Mouse (Mus musculus) T-cell, adult 2 months (primary cell): ENCODE results near the gene Dvl1.
A peak's percentile ranks its signal among the peaks of the same experiment; 100 is the strongest.

Experiments used
- DNase-seq: peaks from one replicate; pipeline ENCODE4 v3.0.0; 2022; ENCODE audit warnings: low spot score

Dvl1 gene

DNA sequence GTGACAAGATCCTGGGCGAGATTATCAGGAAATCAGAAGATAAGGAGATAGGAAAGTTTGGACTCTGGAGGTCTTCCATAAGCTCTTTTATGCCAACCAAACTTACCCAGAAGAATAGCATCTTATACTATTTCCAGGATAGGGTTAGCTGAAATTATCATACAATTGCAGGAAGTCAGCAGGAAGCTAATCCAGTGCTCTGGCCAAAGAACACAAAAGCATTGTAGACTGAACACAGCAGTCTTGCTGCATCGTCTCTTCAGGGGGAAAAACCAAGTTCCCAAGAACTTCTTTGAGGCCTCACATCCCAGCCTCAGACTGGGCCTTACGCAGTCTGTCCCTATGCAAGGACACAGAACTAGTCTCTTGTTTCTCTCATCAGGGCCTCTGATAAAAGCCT is 36.4 kb downstream of the Dvl1 start:
- DNase-seq: no peak

DNA sequence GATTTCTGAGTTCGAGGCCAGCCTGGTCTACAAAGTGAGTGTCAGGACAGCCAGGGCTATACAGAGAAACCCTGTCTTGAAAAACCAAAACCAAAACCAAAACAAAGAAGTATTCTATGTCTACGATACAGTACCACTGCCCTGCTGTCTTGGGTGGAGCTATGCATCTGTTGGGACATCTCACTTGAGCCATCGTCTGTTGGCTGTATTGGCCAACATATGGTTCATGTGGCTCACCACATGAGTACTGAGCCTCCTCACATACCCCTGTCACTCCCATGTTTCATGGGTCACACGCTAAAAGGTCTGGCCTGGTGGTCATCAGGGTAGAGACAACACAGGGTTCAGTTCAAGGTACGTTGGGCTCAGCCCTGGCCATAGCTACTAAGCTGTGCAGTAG is 39.1 kb downstream of the Dvl1 start:
- DNase-seq: no peak

- DNase-seq: no peak
Measured at GRCm38 (mm10) chr4:155887674-155888073, 40.5 kb downstream of the Dvl1 start.

DNA sequence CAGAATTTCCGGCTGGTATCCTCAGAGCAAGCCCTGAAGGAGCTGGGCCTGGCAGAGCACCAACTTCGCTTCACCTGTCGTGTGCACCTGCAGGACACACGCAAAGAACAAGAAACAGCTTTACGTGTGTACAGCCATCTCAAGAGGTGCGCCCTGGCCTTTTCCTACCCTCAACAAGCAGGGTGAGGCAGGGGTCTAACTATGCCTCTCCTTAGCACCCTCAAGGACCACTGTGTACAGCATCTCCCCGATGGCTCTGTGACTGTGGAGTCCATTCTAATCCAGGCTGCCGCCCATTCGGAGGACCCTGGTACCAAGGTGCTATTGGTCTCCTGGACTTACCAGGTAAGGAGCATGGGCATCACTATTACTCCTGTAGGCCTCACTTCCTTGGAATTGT is 41.0 kb downstream of the Dvl1 start:
- DNase-seq: no peak

DNA sequence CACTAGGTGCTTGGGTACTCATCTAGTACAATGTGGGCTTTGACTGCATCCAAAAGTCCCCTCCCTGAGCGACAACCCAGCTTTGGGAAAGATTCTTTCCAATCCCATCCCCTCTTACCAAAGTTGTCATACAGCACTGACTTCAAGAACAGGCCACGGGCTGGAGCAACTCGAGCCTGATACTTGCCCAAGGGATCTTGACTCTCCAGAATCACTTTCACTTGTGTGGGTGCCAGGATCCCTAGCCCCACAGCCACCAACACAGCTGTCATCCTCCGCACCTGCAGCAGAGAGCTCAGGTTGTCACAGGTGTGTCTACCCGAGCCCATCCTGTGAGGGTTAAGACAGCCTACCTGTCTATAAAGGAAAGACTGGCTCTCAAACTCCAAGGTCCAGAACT is 42.1 kb downstream of the Dvl1 start:
- DNase-seq: no peak

DNA sequence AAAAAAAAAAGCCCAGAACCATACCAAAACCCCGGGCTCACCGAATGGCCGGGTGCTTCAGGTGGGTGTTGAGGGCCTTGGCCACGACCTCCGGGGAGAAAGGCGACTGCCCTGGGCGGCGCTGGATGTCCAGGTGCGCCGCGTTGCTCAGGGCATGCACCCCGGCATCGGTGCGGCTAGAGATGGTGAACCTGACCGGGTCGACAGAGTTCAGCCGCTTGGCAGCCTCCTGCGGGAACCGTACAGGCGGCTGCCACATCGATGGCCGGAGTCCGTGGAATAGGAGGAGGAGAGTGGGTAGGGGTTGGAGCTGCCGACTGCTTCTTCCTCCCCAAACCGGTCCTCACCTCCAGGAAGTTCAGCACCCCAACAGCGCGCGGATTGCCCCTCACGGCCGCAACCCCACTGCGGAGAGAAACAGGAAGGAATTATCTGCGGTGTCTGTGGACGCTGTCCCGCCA is 43.8 kb downstream of the Dvl1 start:
- no peak for DNase-seq

- DNase-seq: peak; percentile 97
Measured at GRCm38 (mm10) chr4:155891551-155892001, 44.4 kb downstream of the Dvl1 start, which contains the start of the genes Pusl1 and Acap3. Gene Pusl1 (minus strand): TSS chr4:155891781. Gene Acap3 (plus strand): TSS chr4:155891822.

DNA sequence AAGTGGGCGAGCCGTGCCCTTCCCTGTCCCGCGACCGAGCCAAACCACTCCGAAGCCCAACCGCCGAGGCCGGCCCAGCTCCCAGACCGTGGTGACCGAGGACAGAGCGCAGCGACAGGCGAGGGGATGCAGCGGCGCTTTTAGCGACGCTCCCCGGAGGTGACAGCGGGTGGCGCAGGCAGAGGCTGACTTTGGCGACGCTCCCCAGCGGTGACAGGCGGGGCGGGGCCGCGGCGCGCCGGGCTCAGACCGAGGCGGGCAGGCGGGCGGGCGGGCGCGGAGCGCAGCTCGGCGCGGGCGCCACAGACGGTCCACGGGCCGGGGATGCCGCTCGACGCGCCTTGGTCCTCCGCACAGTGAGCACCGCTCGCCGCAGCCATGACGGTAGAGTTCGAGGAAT is 44.8 kb downstream of the Dvl1 start:
- peak; percentile 80 for DNase-seq

DNA sequence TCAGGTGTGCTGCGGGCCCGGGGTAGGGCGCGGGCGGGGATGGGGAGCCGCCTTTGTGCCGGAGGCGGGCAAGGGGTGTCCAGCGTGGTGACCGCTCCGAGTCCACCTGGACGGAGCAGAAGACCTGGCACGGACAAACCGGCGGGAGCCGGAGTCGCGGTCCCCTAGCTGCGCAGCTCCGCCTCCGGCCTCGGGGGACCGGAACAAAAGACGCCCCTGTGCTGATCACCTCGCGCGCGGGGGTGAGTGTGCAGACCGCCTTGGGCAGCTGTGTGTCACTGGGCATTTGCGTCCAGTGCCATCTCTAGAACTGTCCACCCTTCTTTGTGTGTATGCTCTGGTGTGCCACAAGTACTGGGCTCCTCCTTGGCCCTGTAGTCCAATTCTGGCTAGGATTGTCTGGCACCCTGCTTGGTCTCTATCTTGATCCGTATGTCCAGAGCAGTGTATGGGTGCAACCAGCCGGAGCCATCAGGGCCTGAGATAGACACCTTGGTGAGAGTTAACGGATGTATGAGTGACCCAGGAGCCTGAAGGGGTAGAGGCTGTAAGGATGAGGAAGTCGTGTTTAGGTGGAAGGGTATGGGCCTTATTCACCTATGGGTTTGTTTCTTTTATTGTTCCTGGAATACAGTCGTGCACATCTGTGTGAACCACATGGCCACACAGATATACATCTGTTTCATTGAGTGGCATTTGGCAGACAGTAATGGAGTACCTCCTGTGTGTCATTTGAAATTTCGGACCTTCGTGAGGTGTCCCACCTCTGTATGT is 45.4 kb downstream of the Dvl1 start:
- DNase-seq: no peak

- no peak for DNase-seq
Measured at GRCm38 (mm10) chr4:155893212-155893690, 46.0 kb downstream of the Dvl1 start.

GRCm38 (mm10) chr4:155894311-155894881 is 47.2 kb downstream of the Dvl1 start:
- peak; percentile 35 for DNase-seq

DNA sequence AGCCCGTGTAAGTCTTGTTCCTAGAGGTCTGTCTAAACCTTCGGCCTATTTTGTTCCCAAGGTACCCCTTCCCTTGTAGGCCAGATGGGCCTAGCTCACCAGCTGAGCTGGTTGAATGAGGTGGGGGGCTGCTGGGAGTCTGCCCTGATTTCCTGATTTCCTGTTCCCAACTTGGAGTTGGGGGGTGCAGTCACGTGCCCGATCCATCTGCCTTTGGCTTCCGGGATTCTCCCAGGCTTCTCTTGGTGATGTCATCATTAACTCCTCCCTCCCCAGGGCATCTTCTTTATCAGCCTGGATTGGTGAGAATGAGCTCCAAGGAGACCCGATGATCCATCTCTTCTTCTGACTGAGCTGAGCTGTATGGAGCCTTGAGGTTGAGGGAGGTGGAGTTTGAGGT is 48.0 kb downstream of the Dvl1 start:
- DNase-seq: no peak

DNA sequence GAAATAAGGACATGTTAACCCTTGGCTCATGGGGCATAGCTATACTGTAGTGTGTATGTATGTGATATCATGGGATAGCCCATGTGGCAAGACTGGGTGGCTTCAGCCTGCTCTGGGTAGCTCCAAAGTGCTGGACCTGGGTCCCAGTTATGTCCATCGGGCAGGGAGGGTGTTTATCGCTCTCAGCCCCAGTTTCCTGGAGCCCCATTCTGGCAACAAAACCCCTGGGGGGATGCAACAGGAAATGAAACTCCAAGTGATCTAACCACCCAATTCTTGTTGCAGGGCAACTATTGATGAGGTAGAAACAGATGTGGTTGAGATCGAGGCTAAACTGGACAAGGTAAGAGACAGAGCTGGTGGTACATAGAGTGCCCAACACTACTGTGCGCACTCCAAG is 48.6 kb downstream of the Dvl1 start:
- DNase-seq: no peak

GRCm38 (mm10) chr4:155896461-155896860 is 49.3 kb downstream of the Dvl1 start:
- no peak for DNase-seq

DNA sequence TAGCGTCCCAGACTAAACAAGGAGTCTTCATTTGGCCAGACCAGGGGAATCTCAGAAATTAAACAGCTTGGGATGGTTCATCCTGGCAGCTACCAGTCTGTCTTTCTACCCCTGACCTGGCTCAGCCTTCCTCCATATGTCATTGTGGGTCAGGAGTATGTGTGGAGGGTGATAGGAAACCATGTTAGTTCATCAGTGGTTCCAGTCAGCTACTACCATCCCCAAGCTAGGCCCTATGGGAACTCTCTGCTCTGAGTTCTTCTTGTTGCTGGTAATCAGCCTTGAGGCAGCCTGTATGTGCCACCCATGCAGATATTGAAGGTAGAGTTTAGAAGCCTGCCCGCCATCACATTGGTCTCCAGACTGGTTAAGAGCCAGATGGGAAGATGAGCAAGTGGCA is 51.1 kb downstream of the Dvl1 start:
- DNase-seq: no peak

- no peak for DNase-seq
Measured at GRCm38 (mm10) chr4:155899355-155899754, 52.2 kb downstream of the Dvl1 start.

DNA sequence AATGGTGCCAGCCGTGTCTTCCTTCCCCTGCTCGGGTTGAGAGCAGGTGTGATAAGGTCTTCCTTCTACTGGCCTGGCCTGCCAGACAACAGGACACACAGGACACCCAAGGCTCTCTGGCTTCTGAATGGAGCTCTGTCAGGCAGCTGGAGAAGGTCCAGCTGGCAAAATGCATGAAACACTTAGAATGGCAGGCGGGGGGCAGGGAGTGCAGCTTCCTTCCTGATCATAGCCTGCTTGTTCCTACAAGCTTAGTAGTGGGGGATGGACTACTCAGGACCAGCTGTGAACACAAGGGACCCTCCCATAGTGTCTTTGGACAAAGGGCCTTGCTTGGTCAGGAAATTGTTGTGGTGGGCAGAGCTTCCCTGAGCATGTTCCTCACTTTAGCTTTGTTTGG is 54.0 kb downstream of the Dvl1 start:
- DNase-seq: no peak

GRCm38 (mm10) chr4:155903246-155903645 is 56.0 kb downstream of the Dvl1 start:
- DNase-seq: no peak

GRCm38 (mm10) chr4:155904318-155905102 is 57.3 kb downstream of the Dvl1 start:
- DNase-seq: no peak

DNA sequence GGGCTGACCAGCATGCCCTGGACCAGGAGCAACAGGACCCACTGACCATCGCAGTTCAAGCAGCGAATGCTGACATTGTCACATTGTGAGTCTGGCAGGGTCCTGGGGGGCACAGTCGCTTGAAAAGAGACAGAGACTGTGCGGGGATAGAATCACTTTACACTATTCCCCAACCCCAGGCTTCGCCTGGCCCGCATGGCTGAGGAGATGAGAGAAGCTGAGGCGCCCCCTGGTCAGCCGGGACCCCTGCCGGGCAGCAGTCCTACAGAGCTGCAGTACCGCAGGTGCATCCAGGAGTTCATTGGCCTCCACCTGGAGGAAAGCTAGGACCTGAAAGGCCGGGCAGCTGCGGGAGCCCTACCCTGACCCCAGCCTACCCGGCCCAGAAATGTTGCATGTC is 58.4 kb downstream of the Dvl1 start:
- no peak for DNase-seq

DNA sequence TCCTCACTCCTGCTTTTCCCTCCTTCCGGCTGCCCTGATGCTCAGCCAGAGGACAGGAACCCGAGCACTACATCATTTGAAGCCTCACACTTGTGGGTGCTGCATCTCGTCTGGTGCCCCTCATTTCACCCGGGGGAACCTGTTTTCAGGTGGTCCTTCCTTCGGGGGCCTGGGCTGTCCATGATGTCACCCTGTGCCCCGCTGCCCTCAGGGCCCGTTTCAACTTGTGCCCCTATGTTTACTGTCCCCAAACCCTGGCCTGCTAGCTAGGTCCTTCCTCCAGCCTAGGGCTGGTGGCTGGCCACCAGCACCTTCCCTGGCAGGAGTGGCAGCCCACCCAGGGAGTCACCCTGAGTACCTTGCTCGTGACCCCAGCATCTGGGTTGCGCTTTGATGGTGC is 58.9 kb downstream of the Dvl1 start:
- DNase-seq: no peak

GRCm38 (mm10) chr4:155907003-155907402 is 59.8 kb downstream of the Dvl1 start:
- DNase-seq: no peak

GRCm38 (mm10) chr4:155908281-155908680 is 61.1 kb downstream of the Dvl1 start:
- DNase-seq: no peak
